Mouse (Mus musculus): ENCODE results near the gene Usp50. TPM values are rescaled to one million over a fixed set of nuclear protein-coding genes. Genes with fewer than 3 reads are reported as not detected.
A peak's percentile ranks its signal among the peaks of the same experiment; 100 is the strongest.

The Usp50 gene
- polyA plus RNA-seq, 1 experiment from 2014 or later, result 2.7 TPM

DNA sequence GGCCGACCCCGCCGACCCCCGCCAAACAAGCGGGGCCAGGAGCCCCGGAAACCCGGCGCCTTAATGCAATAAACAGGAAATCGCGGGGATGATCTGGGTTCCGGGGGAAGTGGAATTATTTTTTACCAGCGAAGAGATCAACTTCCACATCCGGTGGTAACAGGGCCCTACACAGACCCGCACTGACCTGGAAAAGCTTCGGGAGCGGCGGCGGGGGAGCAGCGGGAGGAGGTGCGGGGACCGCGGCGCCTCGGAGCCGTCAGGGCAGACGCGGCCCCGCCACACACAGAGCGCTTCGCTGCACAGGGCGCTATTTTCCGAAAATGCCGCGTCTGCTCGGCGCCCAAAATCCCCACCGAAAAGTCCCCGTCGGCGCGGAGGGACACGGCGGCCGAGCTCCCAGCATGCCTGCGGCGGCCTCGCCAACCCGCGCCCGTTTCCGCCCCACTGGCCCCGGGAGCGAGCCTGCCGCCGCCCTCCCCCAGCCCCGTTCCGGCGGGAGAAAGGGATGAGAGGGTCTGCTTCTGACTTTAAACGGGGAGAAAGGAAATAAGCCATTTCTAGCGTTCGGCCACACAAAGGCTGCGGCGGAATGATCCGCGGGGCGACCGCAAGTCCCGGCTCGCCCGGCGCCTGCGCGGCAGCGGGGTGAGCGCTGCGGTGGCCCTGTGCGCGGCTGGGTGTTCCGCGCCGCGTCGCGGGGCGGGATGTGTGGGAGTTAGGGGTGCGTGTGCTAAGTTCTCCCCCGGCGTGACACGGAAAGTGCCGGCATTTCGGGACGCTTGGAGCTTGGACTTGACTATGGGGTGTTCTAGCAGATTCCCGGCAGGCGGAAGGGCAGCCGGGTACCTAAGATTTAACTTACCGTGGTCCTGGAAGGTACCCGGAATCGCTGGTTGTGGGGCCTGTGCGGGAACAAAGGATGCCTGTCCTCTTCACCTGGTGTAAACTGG lies 107.8 kb downstream of the Usp50 start:
- Histone ChIP-seq H3K4me1 (replicated peaks) (peaks cover 47% of the 10 kb centered on the region), H3K36me3 (peaks cover 12% of the 10 kb centered on the region), H3K9me3 (no peaks in the 10 kb centered on the region), H3K9ac (replicated peaks) (peak overlapping the region; percentile 97), H3K4me2 (replicated peaks) (peak overlapping the region; percentile 86), H3K27me3 (no peaks in the 10 kb centered on the region), H3K4me3 (replicated peaks) (peak overlapping the region; percentile 89), H3K27ac (peak overlapping the region; percentile 100)
- WGBS, result under 1% methylated on average over 97 of the region's 99 CpGs
- peak; percentile 95 for ATAC-seq

DNA sequence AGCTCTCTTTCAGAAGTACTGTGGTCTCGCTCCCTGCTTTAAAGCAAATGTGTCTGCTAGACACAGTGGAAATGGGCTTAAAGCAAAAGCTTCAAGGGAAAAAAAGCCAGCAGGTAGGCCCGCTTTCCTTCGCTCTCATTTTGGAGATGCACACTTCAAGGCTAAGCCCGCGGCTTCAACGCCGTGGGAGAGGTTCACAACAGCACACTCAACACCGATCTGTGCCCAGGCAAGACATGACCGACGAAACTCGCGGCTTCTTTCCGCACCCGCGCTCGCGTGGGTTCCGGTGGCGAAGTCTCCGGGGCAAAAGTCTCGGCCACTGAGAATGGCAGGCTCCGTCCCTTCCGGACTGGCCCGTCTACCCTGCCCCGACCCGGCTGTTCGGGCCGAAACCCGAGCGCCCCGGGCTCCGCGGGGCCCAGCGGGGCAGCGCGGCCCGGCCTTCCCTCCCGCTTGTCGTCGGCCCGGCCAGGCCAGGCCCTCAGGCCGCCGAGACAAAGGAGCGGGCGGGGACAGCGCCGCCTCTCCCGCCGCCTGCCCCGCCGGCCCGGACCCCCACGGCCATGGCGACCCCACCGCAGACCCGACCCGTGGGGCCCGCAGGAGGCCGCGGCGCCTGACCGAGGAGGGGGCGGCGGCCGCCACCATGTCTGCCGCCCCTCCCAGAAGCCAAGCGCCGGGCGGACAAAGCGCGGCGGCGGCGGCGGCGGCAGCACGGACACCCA lies 108.7 kb downstream of the Usp50 start:
- H3K9ac ChIP-seq (replicated peaks), result peak overlapping the region; percentile 97
- H3K27ac ChIP-seq, result peak overlapping the region; percentile 100
- peak; percentile 78 for ATAC-seq
- peak overlapping the region; percentile 89 for H3K4me3 ChIP-seq (replicated peaks)
- H3K4me2 ChIP-seq (replicated peaks), result peak overlapping the region; percentile 86
- under 1% methylated on average over 71 of the region's 77 CpGs for WGBS
- no peaks in the 10 kb centered on the region for H3K9me3 ChIP-seq
- H3K4me1 ChIP-seq (replicated peaks), result peaks cover 47% of the 10 kb centered on the region
- peaks cover 8% of the 10 kb centered on the region for H3K36me3 ChIP-seq
- no peaks in the 10 kb centered on the region for H3K27me3 ChIP-seq

DNA sequence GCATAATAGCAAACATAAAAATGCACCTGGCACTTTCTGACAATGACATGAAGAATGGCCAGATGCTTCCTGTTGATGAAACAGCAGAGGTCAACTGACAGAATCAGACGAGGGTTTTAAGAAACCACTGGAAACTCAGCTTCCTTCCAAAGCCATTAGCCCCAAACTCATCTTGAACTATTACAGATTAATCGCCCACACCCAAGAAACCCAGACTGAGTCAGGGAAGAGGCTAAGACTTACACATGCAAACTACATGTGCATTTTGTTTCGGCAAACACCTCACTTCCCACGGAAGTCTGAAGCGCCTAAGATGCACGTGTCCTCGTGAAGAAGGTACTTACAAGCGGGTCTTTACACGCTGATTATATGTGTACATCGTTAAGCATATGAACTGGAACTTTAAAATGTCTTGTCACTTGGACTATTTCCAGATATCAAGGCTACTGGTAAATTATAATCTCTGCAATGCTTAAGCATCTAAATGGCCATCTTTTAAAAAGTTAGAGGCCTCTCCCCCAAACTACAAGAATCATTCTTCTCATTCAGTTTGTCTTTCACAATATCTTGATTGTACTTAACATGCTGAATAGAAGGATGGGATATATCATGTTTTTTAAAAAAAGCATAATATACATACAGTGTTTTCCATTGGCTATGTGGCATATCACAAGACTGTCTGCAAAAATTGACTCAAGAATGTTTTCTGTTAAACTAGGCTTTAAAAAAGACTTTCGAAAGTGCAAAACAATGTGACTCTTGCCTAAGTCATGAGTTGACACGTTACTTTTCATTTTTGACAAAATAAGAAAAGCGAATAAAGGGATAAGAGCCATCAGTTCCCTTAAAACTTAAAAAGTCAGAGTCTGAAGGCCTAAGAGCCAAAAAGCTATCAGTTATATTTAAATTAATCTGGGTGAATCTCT lies 109.7 kb downstream of the Usp50 start:
- Histone ChIP-seq H3K4me3 (replicated peaks) (peak overlapping the region; percentile 89), H3K4me2 (replicated peaks) (peak overlapping the region; percentile 86), H3K4me1 (replicated peaks) (peaks cover 47% of the 10 kb centered on the region), H3K9me3 (no peaks in the 10 kb centered on the region), H3K36me3 (0 out of 2 replicates have a peak, but pooled peaks cover 3% of the 10 kb centered on the region), H3K27me3 (no peaks in the 10 kb centered on the region), H3K9ac (replicated peaks) (peak overlapping the region; percentile 97), H3K27ac (0 out of 2 replicates have a peak overlapping the region, but pooled peaks have one; percentile 100)
- WGBS, result 71% methylated on average over 13 of the region's 13 CpGs
- ATAC-seq, result no peak

DNA sequence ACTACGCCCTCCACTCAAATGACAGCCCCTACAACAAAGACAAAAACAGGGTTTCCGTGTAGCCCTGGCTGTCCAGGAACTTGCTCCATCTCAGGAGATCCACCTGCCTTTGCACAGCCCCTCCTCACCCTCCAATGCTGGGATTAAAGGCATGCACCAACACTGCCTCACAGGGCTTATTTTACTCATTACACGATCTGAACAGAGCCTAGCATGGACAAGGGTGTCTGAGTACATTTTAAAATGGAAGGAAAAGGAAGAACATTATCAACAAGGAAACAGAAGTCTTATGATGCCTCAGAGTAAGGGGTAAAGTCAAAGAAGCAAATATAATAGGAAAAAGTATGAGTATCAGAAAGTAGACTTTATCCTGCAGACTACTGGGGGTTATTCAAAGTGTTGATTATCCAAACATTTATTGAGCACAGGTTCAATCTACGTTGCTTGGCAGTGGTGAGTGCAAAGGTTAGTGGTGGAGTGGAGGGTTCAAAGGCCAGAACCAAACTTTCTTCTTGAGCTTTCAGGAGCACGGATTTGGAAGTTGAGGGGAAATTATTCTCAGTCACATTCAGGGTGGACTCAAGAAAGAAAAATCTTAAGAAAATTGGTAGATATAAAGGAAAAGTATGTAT lies 114.5 kb downstream of the Usp50 start:
- no peaks in the 10 kb centered on the region for H3K27me3 ChIP-seq
- H3K36me3 ChIP-seq, result no peaks in the 10 kb centered on the region
- H3K4me3 ChIP-seq (replicated peaks), result no peak overlapping the region
- peaks cover 25% of the 10 kb centered on the region for H3K4me1 ChIP-seq (replicated peaks)
- H3K27ac ChIP-seq, result no peak overlapping the region
- 94% methylated on average over 5 of the region's 5 CpGs for WGBS
- H3K9me3 ChIP-seq, result no peaks in the 10 kb centered on the region
- H3K9ac ChIP-seq (replicated peaks), result no peak overlapping the region
- no peak overlapping the region for H3K4me2 ChIP-seq (replicated peaks)
- ATAC-seq, result no peak

DNA sequence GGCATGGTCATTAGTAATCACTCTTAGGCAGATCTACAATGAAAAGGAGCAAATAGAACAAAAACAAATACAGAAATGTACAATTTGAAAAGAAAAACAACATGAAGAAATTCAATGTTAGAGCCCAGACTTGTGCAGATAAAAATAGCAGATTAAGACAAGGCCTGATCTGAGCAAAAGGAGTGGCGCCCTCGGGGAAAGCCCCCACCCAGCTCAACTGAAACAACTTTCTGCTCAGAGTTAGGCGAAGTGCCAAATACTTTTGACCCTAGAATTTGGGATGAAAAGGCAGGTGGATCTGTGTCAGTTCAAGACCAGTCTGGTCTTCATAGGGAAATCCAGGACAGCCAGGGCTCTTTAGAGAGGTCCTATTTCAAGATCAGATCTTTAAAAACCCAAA lies 117.3 kb downstream of the Usp50 start:
- WGBS, result 96% methylated on average over 3 of the region's 3 CpGs
- Histone ChIP-seq H3K27me3 (no peaks in the 10 kb centered on the region), H3K9ac (replicated peaks) (no peak overlapping the region), H3K36me3 (no peaks in the 10 kb centered on the region), H3K9me3 (no peaks in the 10 kb centered on the region), H3K4me3 (replicated peaks) (no peak overlapping the region), H3K4me2 (replicated peaks) (no peak overlapping the region), H3K27ac (no peak overlapping the region), H3K4me1 (replicated peaks) (no peaks in the 10 kb centered on the region)
- ATAC-seq, result no peak

DNA sequence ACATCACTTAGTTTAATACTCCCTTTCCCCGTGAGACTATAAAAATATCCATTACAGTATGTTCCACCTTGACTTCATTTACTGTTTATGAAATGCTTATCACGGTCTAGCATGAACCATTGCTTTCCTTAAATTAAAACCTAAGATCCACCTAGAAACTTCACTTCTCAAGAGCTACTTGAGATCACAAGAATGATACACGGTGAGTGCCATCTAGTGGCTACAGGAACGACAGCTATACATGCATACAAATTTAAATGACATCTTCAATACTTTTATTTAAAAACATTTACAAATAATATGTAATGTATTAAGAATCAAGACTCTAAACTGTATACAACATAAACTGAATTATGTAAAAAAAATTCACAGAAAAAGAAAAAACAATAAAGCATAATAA lies 119.8 kb downstream of the Usp50 start:
- ATAC-seq, result no peak
- no peaks in the 10 kb centered on the region for H3K36me3 ChIP-seq
- no peaks in the 10 kb centered on the region for H3K27me3 ChIP-seq
- H3K9ac ChIP-seq (replicated peaks), result no peak overlapping the region
- no peak overlapping the region for H3K4me2 ChIP-seq (replicated peaks)
- WGBS, result 64% methylated on average over 4 of the region's 4 CpGs
- H3K27ac ChIP-seq, result no peak overlapping the region
- no peaks in the 10 kb centered on the region for H3K4me1 ChIP-seq (replicated peaks)
- H3K4me3 ChIP-seq (replicated peaks), result no peak overlapping the region
- H3K9me3 ChIP-seq, result no peaks in the 10 kb centered on the region

Other genes with a start within 250 kb of the Usp50 start
- 6.0 and 6.5 TPM in 2 replicates for gene Slc27a2, start 231.1 kb downstream of the Usp50 start, polyA plus RNA-seq (2015; fragmentation: Nextera tagmentation; extraction: Ambion mirVana)
- gene Hdc, start 164.2 kb downstream of the Usp50 start, polyA plus RNA-seq (2015; fragmentation: Nextera tagmentation; extraction: Ambion mirVana), result 0.58 and 0.97 TPM in 2 replicates
- 60.7 and 62.1 TPM in 2 replicates for gene Gabpb1, start 107.1 kb downstream of the Usp50 start, polyA plus RNA-seq (2015; fragmentation: Nextera tagmentation; extraction: Ambion mirVana)
- gene Usp8, start 76.1 kb downstream of the Usp50 start, polyA plus RNA-seq (2015; fragmentation: Nextera tagmentation; extraction: Ambion mirVana), result 28.6 and 28.7 TPM in 2 replicates
- 41.3 and 43.6 TPM in 2 replicates for gene Trpm7, start 92.8 kb upstream of the Usp50 start, polyA plus RNA-seq (2015; fragmentation: Nextera tagmentation; extraction: Ambion mirVana)
- gene Sppl2a, start 149.8 kb upstream of the Usp50 start, polyA plus RNA-seq (2015; fragmentation: Nextera tagmentation; extraction: Ambion mirVana), result 34.3 and 34.6 TPM in 2 replicates
- gene Ap4e1, start 225.2 kb upstream of the Usp50 start, polyA plus RNA-seq (2015; fragmentation: Nextera tagmentation; extraction: Ambion mirVana), result 11.8 and 13.0 TPM in 2 replicates